Mouse (Mus musculus): ENCODE data around the gene Elf3.

DNA sequence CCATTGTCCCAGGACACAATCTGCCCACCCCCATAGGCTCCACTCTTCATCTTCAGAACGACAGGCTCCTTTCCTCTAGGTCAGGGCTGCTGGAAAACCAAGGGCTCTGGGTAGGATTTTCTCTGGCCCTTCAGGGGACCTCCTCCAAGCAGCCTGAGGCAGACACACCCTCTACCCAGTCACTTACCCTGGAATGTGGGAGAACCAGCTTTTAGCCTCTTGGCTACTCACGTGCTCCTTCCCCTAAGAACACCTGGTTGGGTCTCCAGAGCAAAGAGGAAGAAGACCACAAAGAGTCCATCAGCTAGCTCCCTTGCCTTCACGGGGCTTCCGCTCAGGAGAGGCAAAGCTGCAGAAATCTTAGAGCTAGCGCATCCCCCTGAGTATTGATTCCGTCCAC, 2.6 kb upstream of the Elf3 start:
- no peak for TF ChIP-seq POLR2A (IDR thresholded peaks at IDR 0.05; ENCODE audit: borderline replicate concordance, extremely low read depth, insufficient read depth, insufficient read length, poor library complexity, severe bottlenecking)
- no peak for TF ChIP-seq CTCF (IDR thresholded peaks at IDR 0.05; ENCODE audit: borderline replicate concordance, extremely low read depth, insufficient read depth, insufficient read length)

All from brain, embryonic 14.5 days (tissue).